8 mouse cellular contexts compared by ENCODE assay signal in the genomic region with DNA sequence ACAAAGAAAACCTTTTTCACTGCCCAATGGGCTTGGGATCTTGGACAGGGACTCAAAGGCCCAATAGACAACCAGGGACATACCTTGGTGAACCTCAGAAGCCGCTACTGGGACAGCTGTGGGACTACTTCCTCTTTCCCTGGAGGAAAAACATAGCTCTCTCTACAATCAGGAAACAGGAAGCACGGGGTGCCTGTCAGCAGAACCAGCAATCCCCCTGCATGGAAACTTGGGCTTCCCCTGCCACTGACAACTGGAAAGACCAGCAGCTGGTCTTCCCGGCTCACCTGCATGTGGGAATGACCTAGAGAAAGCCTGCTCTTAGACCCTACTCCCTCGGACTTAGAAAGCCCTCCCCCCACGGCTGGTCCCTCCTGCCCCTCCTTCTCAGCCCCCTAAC.
DNase-seq lines count a peak whose midpoint lies in the region; ATAC-seq and TF ChIP-seq lines count a peak whose summit lies in the region.

No protein-coding gene starts in this region.

- no peak for TF ChIP-seq POLR2A in CH12.LX (IDR thresholded peaks at IDR 0.05; ENCODE audit: low read depth, low read length)

- WGBS in hindbrain, embryonic 15.5 days: 53% methylated on average over 5 of the region's 5 CpGs
- WGBS in hindbrain, embryonic 11.5 days: 57% methylated on average over 5 of the region's 5 CpGs
- WGBS in heart, embryonic 14.5 days: 39% methylated on average over 5 of the region's 5 CpGs
- 14% methylated on average over 5 of the region's 5 CpGs for WGBS in liver, postnatal 0 days (ENCODE audit: insufficient replicate concordance)

- H3K27ac ChIP-seq in hindbrain, embryonic 15.5 days (replicated peaks): no peak overlapping the region
- H3K27ac ChIP-seq in hindbrain, embryonic 11.5 days (ENCODE audit: low read depth, low read length): no peak overlapping the region
- H3K27ac ChIP-seq in CH12.LX (ENCODE audit: insufficient read depth, low read depth): no peak overlapping the region
- peak overlapping the region in 1 of 2 experiments; percentile 12; a peak in 2 of 4 replicates for H3K27ac ChIP-seq in heart, embryonic 14.5 days (replicated peaks in 1 of 2; ENCODE audit: control insufficient read depth in 1 of 2, insufficient read depth in 1 of 2, low read depth in 2 of 2, low read length in 2 of 2)
- H3K27ac ChIP-seq in liver, postnatal 0 days (ENCODE audit: low read depth): no peak overlapping the region

- H3K9ac ChIP-seq in hindbrain, embryonic 15.5 days: no peak overlapping the region
- no peak overlapping the region for H3K9ac ChIP-seq in hindbrain, embryonic 11.5 days (ENCODE audit: low read depth, low read length)
- no peak overlapping the region for H3K9ac ChIP-seq in CH12.LX (ENCODE audit: insufficient read depth, low read depth)
- H3K9ac ChIP-seq in heart, embryonic 14.5 days (ENCODE audit: low read length): peak overlapping the region; percentile 2; the same call in 1 of the 2 replicates
- H3K9ac ChIP-seq in liver, postnatal 0 days (replicated peaks): no peak overlapping the region

- DNase-seq in hindbrain, embryonic 11.5 days (ENCODE audit: low spot score): no peak
- peak; percentile 45 for DNase-seq in CH12.LX (ENCODE audit: extremely low read depth)
- peak; percentile 27 for DNase-seq in liver, postnatal 0 days
- no peak for DNase-seq in layer of hippocampus, adult 11-12 months (ENCODE audit: low spot score)
- DNase-seq in urinary bladder, postnatal 14 days (ENCODE audit: low spot score): no peak
- no peak for DNase-seq in gastrocnemius, adult 8-10 months (ENCODE audit: low spot score in 2 of 2)

- in situ Hi-C loops in CH12.LX (cut with MboI; ENCODE audit: low pct_ligation_motif_present, low pct_unique_long_range_greater_than_20kb, low sequenced_read_pairs): loop anchor here (10.0 kb wide), 1 partner anchor 506 kb away; no protein-coding TSS in a partner anchor

- 0 out of 2 replicates have a peak overlapping the region, but pooled peaks have one; percentile 12 for H3K4me2 ChIP-seq in hindbrain, embryonic 15.5 days
- H3K4me2 ChIP-seq in hindbrain, embryonic 11.5 days (replicated peaks; ENCODE audit: low read depth, low read length): no peak overlapping the region
- H3K4me2 ChIP-seq in CH12.LX (ENCODE audit: insufficient read depth, low read depth, poor library complexity, severe bottlenecking): no peak overlapping the region
- H3K4me2 ChIP-seq in heart, embryonic 14.5 days (ENCODE audit: low read length): peak overlapping the region; percentile 43
- peak overlapping the region; percentile 62 for H3K4me2 ChIP-seq in liver, postnatal 0 days (ENCODE audit: low read depth, low read length)

- no peak overlapping the region for H3K4me3 ChIP-seq in hindbrain, embryonic 15.5 days
- no peak overlapping the region for H3K4me3 ChIP-seq in hindbrain, embryonic 11.5 days (ENCODE audit: low read depth, low read length)
- no peak overlapping the region for H3K4me3 ChIP-seq in CH12.LX (replicated peaks in 1 of 3; ENCODE audit: low read depth in 2 of 3, low read length in 2 of 3, poor library complexity in 1 of 3)
- no peak overlapping the region for H3K4me3 ChIP-seq in heart, embryonic 14.5 days (ENCODE audit: control insufficient read depth in 1 of 2, insufficient read depth in 1 of 2, low read depth in 1 of 2, low read length in 2 of 2)
- peak overlapping the region; percentile 26; the same call in 1 of the 2 replicates for H3K4me3 ChIP-seq in liver, postnatal 0 days (ENCODE audit: low read depth, low read length)

- TF ChIP-seq CTCF in CH12.LX (conservative IDR thresholded peaks at IDR 0.05 in 1 of 2, IDR thresholded peaks at IDR 0.05 in 1 of 2; ENCODE audit: low read depth in 2 of 2, low read length in 2 of 2): no peak
- no peak for TF ChIP-seq CTCF in liver, postnatal 0 days (IDR thresholded peaks at IDR 0.05; ENCODE audit: low read depth)

- TF ChIP-seq EP300 in CH12.LX (IDR thresholded peaks at IDR 0.05; ENCODE audit: low read length): peak; percentile 55
- TF ChIP-seq EP300 in liver, postnatal 0 days (IDR thresholded peaks at IDR 0.05; ENCODE audit: low read depth): no peak

- no peaks in the 10 kb centered on the region for H3K79me2 ChIP-seq in CH12.LX (replicated peaks; ENCODE audit: control insufficient read depth, extremely low read depth, insufficient read depth, poor library complexity, severe bottlenecking)

- H3K9me3 ChIP-seq in hindbrain, embryonic 15.5 days: no peaks in the 10 kb centered on the region
- no peaks in the 10 kb centered on the region for H3K9me3 ChIP-seq in hindbrain, embryonic 11.5 days (ENCODE audit: control insufficient read depth, low read length)
- H3K9me3 ChIP-seq in CH12.LX (replicated peaks; ENCODE audit: low read length): no peaks in the 10 kb centered on the region
- H3K9me3 ChIP-seq in heart, embryonic 14.5 days (ENCODE audit: control insufficient read depth, low read length): no peaks in the 10 kb centered on the region
- no peaks in the 10 kb centered on the region for H3K9me3 ChIP-seq in liver, postnatal 0 days (ENCODE audit: low read length)

- H3K4me1 ChIP-seq in hindbrain, embryonic 15.5 days (replicated peaks): peaks cover 18% of the 10 kb centered on the region; the same call in 1 of the 2 replicates
- H3K4me1 ChIP-seq in hindbrain, embryonic 11.5 days (replicated peaks; ENCODE audit: control insufficient read depth, insufficient read depth, low read length): peaks cover 5% of the 10 kb centered on the region
- peaks cover 12 to 33% of the 10 kb centered on the region in 2 experiments for H3K4me1 ChIP-seq in CH12.LX (ENCODE audit: control insufficient read depth in 1 of 2, insufficient read depth in 2 of 2)
- peaks cover 23 to 30% of the 10 kb centered on the region in 2 experiments for H3K4me1 ChIP-seq in heart, embryonic 14.5 days (ENCODE audit: control insufficient read depth in 2 of 2, insufficient read depth in 2 of 2, low read length in 2 of 2)
- peaks cover 32% of the 10 kb centered on the region for H3K4me1 ChIP-seq in liver, postnatal 0 days (ENCODE audit: insufficient read depth)

- ATAC-seq in hindbrain, embryonic 15.5 days (ENCODE audit: low FRiP score, low read depth): no peak
- ATAC-seq in hindbrain, embryonic 11.5 days (ENCODE audit: low FRiP score): no peak
- no peak; the same call in 1 of the 2 replicates for ATAC-seq in heart, embryonic 14.5 days (ENCODE audit: insufficient number of reproducible peaks, insufficient read depth, low FRiP score, low read depth)
- ATAC-seq in liver, postnatal 0 days: no peak

- dilution Hi-C loops in CH12.LX (cut with MboI; ENCODE audit: extremely low pct_ligation_motif_present, extremely low pct_unique_long_range_greater_than_20kb, low sequenced_read_pairs): loop anchor here (25.0 kb wide), 1 partner anchor 184 kb away; no protein-coding TSS in a partner anchor

- H3K27me3 ChIP-seq in hindbrain, embryonic 15.5 days: no peaks in the 10 kb centered on the region
- peaks cover 5% of the 10 kb centered on the region; the same call in 1 of the 2 replicates for H3K27me3 ChIP-seq in hindbrain, embryonic 11.5 days (ENCODE audit: control insufficient read depth, insufficient read depth, low read length)
- H3K27me3 ChIP-seq in CH12.LX (replicated peaks): peaks cover 6% of the 10 kb centered on the region
- H3K27me3 ChIP-seq in heart, embryonic 14.5 days (ENCODE audit: control insufficient read depth, insufficient read depth, low read length): no peaks in the 10 kb centered on the region
- no peaks in the 10 kb centered on the region for H3K27me3 ChIP-seq in liver, postnatal 0 days (ENCODE audit: insufficient read depth, low read length)

- no peak for TF ChIP-seq RAD21 in CH12.LX (IDR thresholded peaks at IDR 0.05; ENCODE audit: low read depth, low read length)

- no peaks in the 10 kb centered on the region for H3K36me3 ChIP-seq in hindbrain, embryonic 15.5 days
- no peaks in the 10 kb centered on the region for H3K36me3 ChIP-seq in hindbrain, embryonic 11.5 days (ENCODE audit: control insufficient read depth, insufficient read depth, low read length)
- H3K36me3 ChIP-seq in CH12.LX (replicated peaks in 1 of 2; ENCODE audit: control insufficient read depth in 1 of 2, insufficient read depth in 1 of 2, low read length in 1 of 2): no peaks in the 10 kb centered on the region
- no peaks in the 10 kb centered on the region for H3K36me3 ChIP-seq in heart, embryonic 14.5 days (ENCODE audit: control insufficient read depth, insufficient read depth, low read length)
- no peaks in the 10 kb centered on the region for H3K36me3 ChIP-seq in liver, postnatal 0 days (replicated peaks; ENCODE audit: insufficient read depth, low read length)

TF ChIP-seq in CH12.LX, 34 proteins besides CTCF, POLR2A, EP300 and RAD21:
- TF ChIP-seq ETS1 (conservative IDR thresholded peaks at IDR 0.05; ENCODE audit: low read depth, low read length) (peak; percentile 57), KAT2A (IDR thresholded peaks at IDR 0.05; ENCODE audit: insufficient replicate concordance, low read length) (no peak), TCF12 (IDR thresholded peaks at IDR 0.05; ENCODE audit: low read depth, low read length) (0 out of 2 replicates have a peak, but pooled peaks have one; percentile 10)
TF ChIP-seq in CH12.LX: peak in this region for 2.

Comparison
In these comparisons a context has a peak if more than half of its experiments do, and no peak if none do; other contexts are left out.
1. H3K4me2 ChIP-seq: peak in hindbrain, embryonic 15.5 days (single experiment), heart, embryonic 14.5 days (single experiment) and liver, postnatal 0 days (single experiment); none in hindbrain, embryonic 11.5 days (single experiment) and CH12.LX (single experiment).
2. DNase-seq: peak in CH12.LX (single experiment) and liver, postnatal 0 days (single experiment); none in hindbrain, embryonic 11.5 days (single experiment), layer of hippocampus, adult 11-12 months (single experiment), urinary bladder, postnatal 14 days (single experiment) and gastrocnemius, adult 8-10 months (0 of 2).